ENCODE assay signal across 27 mouse cellular contexts in genomic region chr6:108264164-108264563, GRCm38 (mm10). TPM values are rescaled to one million over a fixed set of nuclear protein-coding genes. Genes with fewer than 3 reads are reported as not detected.
DNase-seq lines count a peak whose midpoint lies in the region; ATAC-seq and TF ChIP-seq lines count a peak whose summit lies in the region.
"Had no signal": no experiment of that assay in that cellular context is flagged by ENCODE, and none has a peak within 500 bp of the region (broad histone marks: within the 10 kb centered on the region; RNA-seq: fewer than 3 reads in every experiment).

No protein-coding gene starts in this region.

- no peaks in the 10 kb centered on the region for H3K36me3 ChIP-seq in embryonic facial prominence, embryonic 14.5 days (ENCODE audit: control insufficient read depth, insufficient read depth, low read length)
- no peaks in the 10 kb centered on the region for H3K36me3 ChIP-seq in embryonic facial prominence, embryonic 10.5 days (replicated peaks)
- H3K36me3 ChIP-seq in heart, embryonic 15.5 days = no peaks in the 10 kb centered on the region
- H3K36me3 ChIP-seq in heart, embryonic 11.5 days (ENCODE audit: control insufficient read depth, insufficient read depth, low read length) = no peaks in the 10 kb centered on the region
- H3K36me3 ChIP-seq in ES-Bruce4 (ENCODE audit: control insufficient read depth, insufficient read depth, low read length, poor library complexity, severe bottlenecking) = no peaks in the 10 kb centered on the region; the same call in 1 of the 2 replicates
- H3K36me3 ChIP-seq: embryonic facial prominence, embryonic 13.5 days; forebrain, embryonic 10.5 days had no signal

- 74% methylated on average over 3 of the region's 3 CpGs for WGBS in embryonic facial prominence, embryonic 14.5 days
- WGBS in embryonic facial prominence, embryonic 10.5 days = 83% methylated on average over 3 of the region's 3 CpGs
- 50% methylated on average over 3 of the region's 3 CpGs for WGBS in heart, embryonic 15.5 days
- 66% methylated on average over 3 of the region's 3 CpGs for WGBS in heart, embryonic 11.5 days (ENCODE audit: insufficient replicate concordance)

- DNase-seq in embryonic facial prominence, embryonic 14.5 days (ENCODE audit: low spot score) = no peak
- no peak for DNase-seq in embryonic facial prominence, embryonic 10.5 days (ENCODE audit: low spot score)
- peak; percentile 49 to 59 for DNase-seq in heart, adult 18-20 months
- DNase-seq in heart, adult 8-10 months (ENCODE audit: low spot score) = no peak
- DNase-seq: adrenal gland, adult 2 months; adrenal gland, postnatal 14 days; cerebellum, adult 11 months; cerebellum, adult 2 months; cerebellum, adult 9-11 months; cerebellum, postnatal 25 days; gastrocnemius, postnatal 25 days; heart, postnatal 36 days; kidney, adult 18-20 months had no signal

- H3K4me1 ChIP-seq in embryonic facial prominence, embryonic 14.5 days (ENCODE audit: control insufficient read depth, insufficient read depth, low read length) = 0 out of 2 replicates have a peak, but pooled peaks cover 3% of the 10 kb centered on the region
- peaks cover 12% of the 10 kb centered on the region for H3K4me1 ChIP-seq in embryonic facial prominence, embryonic 10.5 days
- H3K4me1 ChIP-seq in heart, embryonic 15.5 days (replicated peaks) = peaks cover 13% of the 10 kb centered on the region
- H3K4me1 ChIP-seq in heart, embryonic 11.5 days (ENCODE audit: control insufficient read depth, insufficient read depth, low read length) = peaks cover 16% of the 10 kb centered on the region
- peaks cover 3% of the 10 kb centered on the region for H3K4me1 ChIP-seq in ES-Bruce4 (ENCODE audit: control insufficient read depth, insufficient read depth, low read length)

- TF ChIP-seq POLR2A in ES-Bruce4 (IDR thresholded peaks at IDR 0.05; ENCODE audit: insufficient read depth, low read length) = no peak

- 0 out of 2 replicates have a peak overlapping the region, but pooled peaks have one; percentile 28 for H3K27ac ChIP-seq in embryonic facial prominence, embryonic 14.5 days (replicated peaks; ENCODE audit: low read depth, low read length)
- no peak overlapping the region for H3K27ac ChIP-seq in embryonic facial prominence, embryonic 10.5 days (replicated peaks)
- peak overlapping the region; percentile 5; the same call in 1 of the 2 replicates for H3K27ac ChIP-seq in heart, embryonic 15.5 days
- no peak overlapping the region for H3K27ac ChIP-seq in heart, embryonic 11.5 days (ENCODE audit: low read depth, low read length)
- H3K27ac ChIP-seq in ES-Bruce4 (ENCODE audit: insufficient read depth, low read length) = peak overlapping the region; percentile 28; the same call in 1 of the 2 replicates
- H3K27ac ChIP-seq: embryonic facial prominence, embryonic 13.5 days; forebrain, embryonic 10.5 days; forebrain, embryonic 13.5 days; heart, embryonic 13.5 days; hindbrain, embryonic 14.5 days; hindbrain, postnatal 0 days had no signal

- no peak overlapping the region for H3K9ac ChIP-seq in embryonic facial prominence, embryonic 14.5 days (ENCODE audit: low read depth, low read length)
- no peak overlapping the region for H3K9ac ChIP-seq in heart, embryonic 15.5 days
- no peak overlapping the region for H3K9ac ChIP-seq in heart, embryonic 11.5 days (ENCODE audit: low read depth, low read length)
- no peak overlapping the region for H3K9ac ChIP-seq in ES-Bruce4 (ENCODE audit: low read depth, poor library complexity, severe bottlenecking)
- H3K9ac ChIP-seq: embryonic facial prominence, embryonic 13.5 days; forebrain, embryonic 13.5 days; heart, embryonic 13.5 days; hindbrain, embryonic 14.5 days had no signal

- H3K27me3 ChIP-seq in embryonic facial prominence, embryonic 14.5 days (replicated peaks; ENCODE audit: control insufficient read depth, insufficient read depth, low read length) = no peaks in the 10 kb centered on the region
- no peaks in the 10 kb centered on the region for H3K27me3 ChIP-seq in embryonic facial prominence, embryonic 10.5 days (replicated peaks; ENCODE audit: low read depth, poor library complexity, severe bottlenecking)
- H3K27me3 ChIP-seq in heart, embryonic 15.5 days = no peaks in the 10 kb centered on the region
- H3K27me3 ChIP-seq in heart, embryonic 11.5 days (ENCODE audit: control insufficient read depth, insufficient read depth, low read length) = no peaks in the 10 kb centered on the region
- H3K27me3 ChIP-seq in ES-Bruce4 (ENCODE audit: control insufficient read depth, insufficient read depth, low read length, poor library complexity, severe bottlenecking) = no peaks in the 10 kb centered on the region
- H3K27me3 ChIP-seq: embryonic facial prominence, embryonic 13.5 days; forebrain, embryonic 13.5 days; heart, embryonic 13.5 days; Patski had no signal

- H3K4me3 ChIP-seq in embryonic facial prominence, embryonic 14.5 days (ENCODE audit: low read depth, low read length) = no peak overlapping the region
- no peak overlapping the region for H3K4me3 ChIP-seq in embryonic facial prominence, embryonic 10.5 days
- no peak overlapping the region for H3K4me3 ChIP-seq in heart, embryonic 15.5 days
- H3K4me3 ChIP-seq in heart, embryonic 11.5 days (ENCODE audit: low read depth, low read length) = no peak overlapping the region
- no peak overlapping the region for H3K4me3 ChIP-seq in ES-Bruce4 (ENCODE audit: low read depth, low read length)
- H3K4me3 ChIP-seq: embryonic facial prominence, embryonic 13.5 days; forebrain, embryonic 10.5 days; forebrain, embryonic 13.5 days; heart, embryonic 13.5 days had no signal

- H3K4me2 ChIP-seq in embryonic facial prominence, embryonic 14.5 days (ENCODE audit: low read depth, low read length) = 0 out of 2 replicates have a peak overlapping the region, but pooled peaks have one; percentile 1
- H3K4me2 ChIP-seq in heart, embryonic 15.5 days = no peak overlapping the region
- H3K4me2 ChIP-seq in heart, embryonic 11.5 days = no peak overlapping the region
- H3K4me2 ChIP-seq: embryonic facial prominence, embryonic 13.5 days; forebrain, embryonic 13.5 days; heart, embryonic 13.5 days; hindbrain, embryonic 14.5 days had no signal

- no peak for ATAC-seq in embryonic facial prominence, embryonic 14.5 days (ENCODE audit: low read depth)
- no peak for ATAC-seq in heart, embryonic 15.5 days (replicated peaks; ENCODE audit: insufficient number of reproducible peaks, insufficient read depth, low FRiP score, low read depth)
- no peak for ATAC-seq in heart, embryonic 11.5 days (replicated peaks; ENCODE audit: insufficient number of reproducible peaks, low FRiP score, low TSS enrichment)
- ATAC-seq: forebrain, embryonic 13.5 days; forebrain, embryonic 16.5 days; hindbrain, postnatal 0 days; inflammation-experienced regulatory T-cells, adult 6 months; intestine, embryonic 16.5 days; Patski had no signal

- TF ChIP-seq CTCF in ES-Bruce4 (IDR thresholded peaks at IDR 0.05; ENCODE audit: low read depth, low read length) = no peak

- TF ChIP-seq EP300 in ES-Bruce4 (IDR thresholded peaks at IDR 0.05; ENCODE audit: insufficient read depth, low read depth, low read length) = no peak

- H3K9me3 ChIP-seq in embryonic facial prominence, embryonic 14.5 days (ENCODE audit: control insufficient read depth, low read length) = no peaks in the 10 kb centered on the region
- no peaks in the 10 kb centered on the region for H3K9me3 ChIP-seq in embryonic facial prominence, embryonic 10.5 days
- no peaks in the 10 kb centered on the region for H3K9me3 ChIP-seq in heart, embryonic 15.5 days (replicated peaks)
- H3K9me3 ChIP-seq in heart, embryonic 11.5 days (replicated peaks; ENCODE audit: control insufficient read depth, low read length) = no peaks in the 10 kb centered on the region
- H3K9me3 ChIP-seq in ES-Bruce4 (replicated peaks; ENCODE audit: control insufficient read depth, insufficient read depth, low read length, poor library complexity, severe bottlenecking) = no peaks in the 10 kb centered on the region
- H3K9me3 ChIP-seq: embryonic facial prominence, embryonic 13.5 days; forebrain, embryonic 10.5 days; forebrain, embryonic 13.5 days; G1E; heart, embryonic 13.5 days had no signal

RNA-seq across cellular contexts. Expression of gene Itpr1, which starts 51.3 kb away (rescaled TPM):
- polyA plus RNA-seq in embryonic facial prominence, embryonic 14.5 days (2014; fragmentation: Nextera tagmentation; extraction: Ambion mirVana) = 9.1 and 11.2 TPM in 2 replicates
- polyA plus RNA-seq in embryonic facial prominence, embryonic 10.5 days (2016; fragmentation: Nextera tagmentation; extraction: Ambion mirVana) = 10.0 and 11.2 TPM in 2 replicates
- total RNA-seq in heart, adult 18-20 months (2021) = 10 to 100 TPM; 37.0 to 48.1 TPM
- 10 to 100 TPM; 33.9 to 36.9 (median 36.4) TPM for total RNA-seq in heart, adult 8-10 months (2022)
- 11.4 and 12.6 TPM in 2 replicates for polyA plus RNA-seq in heart, embryonic 15.5 days (2015; fragmentation: Nextera tagmentation; extraction: Ambion mirVana)
- polyA plus RNA-seq in heart, embryonic 11.5 days (2014; fragmentation: Nextera tagmentation; extraction: Ambion mirVana) = 14.3 and 16.7 TPM in 2 replicates
- polyA plus RNA-seq in ES-Bruce4 (2011; ENCODE audit: insufficient read depth, insufficient read length, low read depth, missing spikeins) = 42.5 and 50.0 TPM in 2 replicates

Comparison
In these comparisons a context has a peak if more than half of its experiments do, and no peak if none do; other contexts are left out.
1. DNase-seq: peak in heart, adult 18-20 months (2 of 2); none in embryonic facial prominence, embryonic 14.5 days (single experiment), embryonic facial prominence, embryonic 10.5 days (single experiment) and heart, adult 8-10 months (single experiment).
2. H3K27ac ChIP-seq: peak in embryonic facial prominence, embryonic 14.5 days (single experiment), heart, embryonic 15.5 days (single experiment) and ES-Bruce4 (single experiment); none in embryonic facial prominence, embryonic 10.5 days (single experiment) and heart, embryonic 11.5 days (single experiment).